Mouse (Mus musculus) kidney, postnatal 36 days (tissue): Measurements from ENCODE around the gene Elf2.

Source experiments
- DNase-seq, 2 experiments: peaks; one replicate each; pipeline ENCODE4 v3.0.0; 2021 to 2022; ENCODE audit warnings: mixed read lengths in 2 of 2

Gene Elf2

DNA sequence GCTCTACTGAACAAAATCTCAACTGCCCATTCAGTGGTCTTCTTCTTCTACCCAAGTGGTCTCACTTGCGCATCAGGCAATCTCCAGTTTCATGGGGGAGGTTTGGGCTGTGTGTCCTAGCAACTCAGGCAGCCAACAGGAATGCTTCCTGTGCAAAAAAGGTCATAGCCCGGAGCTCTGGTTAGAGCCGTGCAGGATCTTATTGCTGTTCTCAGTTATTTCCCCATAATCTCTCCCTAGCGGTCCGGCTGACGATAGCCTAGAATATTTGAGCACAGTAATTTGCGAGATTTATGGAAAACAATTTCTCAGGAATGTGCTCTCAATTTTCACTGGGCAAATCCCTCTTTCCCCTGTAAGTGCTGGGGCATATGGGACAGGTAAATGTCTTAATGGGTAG is 133.9 kb downstream of the Elf2 start:
- DNase-seq, result no peak

GRCm38 (mm10) chr3:51204897-51205296 is 135.6 kb downstream of the Elf2 start:
- DNase-seq, result peak in 1 of 2 experiments; percentile 40

- no peak for DNase-seq
These were observed 136.0 kb downstream of the Elf2 start for GRCm38 (mm10) chr3:51204441-51204840.

- DNase-seq, result no peak
These were observed 136.6 kb downstream of the Elf2 start for GRCm38 (mm10) chr3:51203906-51204305.
